Mouse (Mus musculus) CD4-positive, CD25-positive, alpha-beta regulatory T cell, adult 4 months (primary cell): ENCODE data around the gene Akap2. TPM values are rescaled to one million over a fixed set of nuclear protein-coding genes. Genes with fewer than 3 reads are reported as not detected.

Experiments
- ATAC-seq: one replicate; pipeline ENCODE4 v1.8.0; 2017
- polyA plus RNA-seq, 2 experiments: library from polyadenylated mRNA; unstranded; fragments of 100-300 nt; shearing (Covaris generic); gene quantifications; one replicate each; pipeline ENCODE4 v1.2.1; 2017

The Akap2 gene
- polyA plus RNA-seq, 2 experiments from 2014 or later = 4.3 to 4.5 TPM

GRCm38 (mm10) chr4:57703574-57704470, 13.6 kb upstream of the Akap2 start:
- ATAC-seq = no peak

- no peak for ATAC-seq
Observed at GRCm38 (mm10) chr4:57704575-57704974, 12.9 kb upstream of the Akap2 start.

GRCm38 (mm10) chr4:57715849-57716248, 1.6 kb upstream of the Akap2 start:
- ATAC-seq = no peak

- ATAC-seq = no peak
Observed at GRCm38 (mm10) chr4:57716735-57717134, 722 bp upstream of the Akap2 start.

- no peak for ATAC-seq
Observed at GRCm38 (mm10) chr4:57719370-57719769, 1.9 kb downstream of the Akap2 start.

- ATAC-seq = no peak
Observed at GRCm38 (mm10) chr4:57720869-57721361, 3.5 kb downstream of the Akap2 start.

GRCm38 (mm10) chr4:57722296-57722695, 4.8 kb downstream of the Akap2 start:
- no peak for ATAC-seq

GRCm38 (mm10) chr4:57723659-57724058, 6.2 kb downstream of the Akap2 start:
- no peak for ATAC-seq

- peak; percentile 79 for ATAC-seq
Observed at GRCm38 (mm10) chr4:57725569-57725968, 8.1 kb downstream of the Akap2 start.

- no peak for ATAC-seq
Observed at GRCm38 (mm10) chr4:57728611-57729183, 11.2 kb downstream of the Akap2 start.

- ATAC-seq = no peak
Observed at GRCm38 (mm10) chr4:57730047-57730446, 12.6 kb downstream of the Akap2 start.

GRCm38 (mm10) chr4:57730801-57731598, 13.5 kb downstream of the Akap2 start:
- peak; percentile 82 for ATAC-seq

- no peak for ATAC-seq
Observed at GRCm38 (mm10) chr4:57732351-57732750, 14.9 kb downstream of the Akap2 start.

- no peak for ATAC-seq
Observed at GRCm38 (mm10) chr4:57733445-57733844, 16.0 kb downstream of the Akap2 start.

GRCm38 (mm10) chr4:57735426-57735825, 18.0 kb downstream of the Akap2 start:
- ATAC-seq = no peak

- ATAC-seq = no peak
Observed at GRCm38 (mm10) chr4:57738856-57739552, 21.5 kb downstream of the Akap2 start.

GRCm38 (mm10) chr4:57743325-57743929, 26.0 kb downstream of the Akap2 start:
- ATAC-seq = no peak

- no peak for ATAC-seq
Observed at GRCm38 (mm10) chr4:57750651-57751050, 33.2 kb downstream of the Akap2 start.

GRCm38 (mm10) chr4:57751054-57751453, 33.6 kb downstream of the Akap2 start:
- no peak for ATAC-seq

- no peak for ATAC-seq
Observed at GRCm38 (mm10) chr4:57751566-57751965, 34.1 kb downstream of the Akap2 start.

GRCm38 (mm10) chr4:57755085-57755484, 37.6 kb downstream of the Akap2 start:
- no peak for ATAC-seq

- no peak for ATAC-seq
Observed at GRCm38 (mm10) chr4:57757997-57758396, 40.5 kb downstream of the Akap2 start.
